Mouse (Mus musculus) ES-Bruce4 (cell line): ENCODE data around the gene Olig1. TPM values are rescaled to one million over a fixed set of nuclear protein-coding genes. Genes with fewer than 3 reads are reported as not detected.

Experiments used
- H3K27ac ChIP-seq: 2 replicates; pipeline ENCODE4 v1.5.1; 2012; ENCODE audit warnings: low read length, inconsistent platforms; ENCODE audit not compliant: insufficient read depth
- H3K27me3 ChIP-seq: 2 replicates; pipeline ENCODE4 v1.6.1; 2012; ENCODE audit warnings: mild to moderate bottlenecking, low read length, inconsistent platforms; ENCODE audit not compliant: control insufficient read depth, poor library complexity, insufficient read depth, severe bottlenecking
- H3K36me3 ChIP-seq: 2 replicates; pipeline ENCODE4 v1.6.1; 2012; ENCODE audit warnings: inconsistent platforms, mild to moderate bottlenecking, low read length, moderate library complexity; ENCODE audit not compliant: control insufficient read depth, poor library complexity, insufficient read depth, severe bottlenecking
- H3K4me1 ChIP-seq: one replicate; pipeline ENCODE4 v1.8.1; 2011; ENCODE audit warnings: low read length; ENCODE audit not compliant: control insufficient read depth, insufficient read depth
- H3K4me3 ChIP-seq: 2 replicates; pipeline ENCODE4 v1.5.1; 2011; ENCODE audit warnings: low read depth, mild to moderate bottlenecking, low read length
- H3K9ac ChIP-seq: 2 replicates; pipeline ENCODE4 v1.6.1; 2012; ENCODE audit warnings: low read depth, mild to moderate bottlenecking, inconsistent platforms; ENCODE audit not compliant: poor library complexity, severe bottlenecking
- H3K9me3 ChIP-seq: replicated peaks from 2 replicates; pipeline ENCODE4 v1.6.1; 2012; ENCODE audit warnings: mild to moderate bottlenecking, low read length, inconsistent platforms; ENCODE audit not compliant: control insufficient read depth, poor library complexity, insufficient read depth, severe bottlenecking
- CTCF ChIP-seq: IDR thresholded peaks from one replicate; pipeline ENCODE4 v1.8.1; 2011; ENCODE audit warnings: low read depth, low read length
- EP300 ChIP-seq: IDR thresholded peaks from 2 replicates; pipeline ENCODE4 v1.6.1; 2011; ENCODE audit warnings: low read depth, low read length; ENCODE audit not compliant: insufficient read depth
- POLR2A ChIP-seq: IDR thresholded peaks from one replicate; pipeline ENCODE4 v1.8.1; 2011; ENCODE audit warnings: low read length; ENCODE audit not compliant: insufficient read depth
- polyA plus RNA-seq: library from polyadenylated mRNA; stranded (reverse); fragments of >200 nt; gene quantifications from 2 replicates; pipeline ENCODE4 v1.2.4, GENCODE M21; 2011; ENCODE audit warnings: low read depth; ENCODE audit not compliant: missing spikeins, insufficient read depth, insufficient read length

Olig1 gene
- polyA plus RNA-seq, 1 experiment: 44.3 TPM

- peak overlapping the region; percentile 77 for H3K9ac ChIP-seq
- TF ChIP-seq POLR2A: no peak
- no peaks in the 10 kb centered on the region for H3K27me3 ChIP-seq
- no peaks in the 10 kb centered on the region for H3K4me1 ChIP-seq
- peak overlapping the region; percentile 62 for H3K27ac ChIP-seq
- peak overlapping the region; percentile 85 for H3K4me3 ChIP-seq
- no peaks in the 10 kb centered on the region for H3K9me3 ChIP-seq
- H3K36me3 ChIP-seq: no peaks in the 10 kb centered on the region
Observed at GRCm38 (mm10) chr16:91271634-91272033, 2.1 kb downstream of the Olig1 start.

GRCm38 (mm10) chr16:91280516-91280915 is 10.9 kb downstream of the Olig1 start:
- TF ChIP-seq POLR2A (no peak), CTCF (no peak), EP300 (no peak)
- H3K4me1 ChIP-seq: no peaks in the 10 kb centered on the region
- H3K27me3 ChIP-seq: no peaks in the 10 kb centered on the region
- H3K4me3 ChIP-seq: no peak overlapping the region
- no peak overlapping the region for H3K9ac ChIP-seq
- H3K27ac ChIP-seq: no peak overlapping the region
- no peaks in the 10 kb centered on the region for H3K9me3 ChIP-seq
- H3K36me3 ChIP-seq: no peaks in the 10 kb centered on the region

GRCm38 (mm10) chr16:91292080-91292479 is 22.5 kb downstream of the Olig1 start:
- Histone ChIP-seq H3K4me3 (no peak overlapping the region), H3K27ac (no peak overlapping the region), H3K9me3 (no peaks in the 10 kb centered on the region), H3K9ac (no peak overlapping the region), H3K36me3 (no peaks in the 10 kb centered on the region), H3K27me3 (no peaks in the 10 kb centered on the region), H3K4me1 (no peaks in the 10 kb centered on the region)
- TF ChIP-seq CTCF (no peak), POLR2A (no peak), EP300 (no peak)

GRCm38 (mm10) chr16:91292719-91293333 is 23.3 kb downstream of the Olig1 start:
- no peak for TF ChIP-seq EP300
- TF ChIP-seq CTCF: no peak
- TF ChIP-seq POLR2A: no peak
- H3K36me3 ChIP-seq: no peaks in the 10 kb centered on the region
- no peaks in the 10 kb centered on the region for H3K9me3 ChIP-seq
- H3K27ac ChIP-seq: no peak overlapping the region
- no peaks in the 10 kb centered on the region for H3K4me1 ChIP-seq
- H3K4me3 ChIP-seq: no peak overlapping the region
- no peaks in the 10 kb centered on the region for H3K27me3 ChIP-seq
- no peak overlapping the region for H3K9ac ChIP-seq

GRCm38 (mm10) chr16:91297726-91298125 is 28.2 kb downstream of the Olig1 start:
- Histone ChIP-seq H3K9ac (no peak overlapping the region), H3K4me1 (peaks cover 2% of the 10 kb centered on the region), H3K36me3 (no peaks in the 10 kb centered on the region), H3K4me3 (no peak overlapping the region), H3K27me3 (no peaks in the 10 kb centered on the region), H3K9me3 (no peaks in the 10 kb centered on the region), H3K27ac (no peak overlapping the region)
- TF ChIP-seq EP300 (no peak), POLR2A (no peak), CTCF (no peak)

- TF ChIP-seq CTCF (no peak), POLR2A (no peak), EP300 (no peak)
- Histone ChIP-seq H3K4me3 (no peak overlapping the region), H3K36me3 (no peaks in the 10 kb centered on the region), H3K27me3 (no peaks in the 10 kb centered on the region), H3K27ac (no peak overlapping the region), H3K4me1 (peaks cover 2% of the 10 kb centered on the region), H3K9me3 (no peaks in the 10 kb centered on the region), H3K9ac (no peak overlapping the region)
Observed at GRCm38 (mm10) chr16:91299412-91299811, 29.8 kb downstream of the Olig1 start.
